Mouse (Mus musculus): ENCODE results near the gene Lyz1. TPM values are rescaled to one million over a fixed set of nuclear protein-coding genes. Genes with fewer than 3 reads are reported as not detected.
A peak's percentile ranks its signal among the peaks of the same experiment; 100 is the strongest.
"Not testable (repeated sequence)": the region's sequence is repeated elsewhere in the genome, so short reads cannot be mapped to it uniquely, and the experiment has no call there.

Lyz1 gene
- polyA plus RNA-seq, 1 experiment from 2014 or later, result 7.2 TPM

GRCm38 (mm10) chr10:117284578-117285520 lies 7.8 kb downstream of the Lyz1 start:
- H3K27me3 ChIP-seq (ENCODE audit: control insufficient read depth, insufficient read depth, low read length), result peaks cover 6% of the 10 kb centered on the region; the same call in 1 of the 2 replicates
- 57% methylated on average over 10 of the region's 10 CpGs for WGBS (ENCODE audit: insufficient replicate concordance)
- H3K36me3 ChIP-seq (ENCODE audit: control insufficient read depth, insufficient read depth, low read length), result no peaks in the 10 kb centered on the region
- H3K4me2 ChIP-seq, result no peak overlapping the region
- 0 out of 2 replicates have a peak overlapping the region, but pooled peaks have one; percentile 55 for H3K27ac ChIP-seq (ENCODE audit: low read depth, low read length)
- H3K4me1 ChIP-seq (ENCODE audit: control insufficient read depth, insufficient read depth, low read length), result peaks cover 14% of the 10 kb centered on the region
- H3K9me3 ChIP-seq (replicated peaks; ENCODE audit: control insufficient read depth, low read length), result no peaks in the 10 kb centered on the region
- H3K9ac ChIP-seq (ENCODE audit: low read depth, low read length), result no peak overlapping the region
- H3K4me3 ChIP-seq (ENCODE audit: low read depth, low read length), result no peak overlapping the region
- ATAC-seq (replicated peaks; ENCODE audit: insufficient number of reproducible peaks, low FRiP score, low TSS enrichment), result 0 out of 2 replicates have a peak, but pooled peaks have one; percentile 22

DNA sequence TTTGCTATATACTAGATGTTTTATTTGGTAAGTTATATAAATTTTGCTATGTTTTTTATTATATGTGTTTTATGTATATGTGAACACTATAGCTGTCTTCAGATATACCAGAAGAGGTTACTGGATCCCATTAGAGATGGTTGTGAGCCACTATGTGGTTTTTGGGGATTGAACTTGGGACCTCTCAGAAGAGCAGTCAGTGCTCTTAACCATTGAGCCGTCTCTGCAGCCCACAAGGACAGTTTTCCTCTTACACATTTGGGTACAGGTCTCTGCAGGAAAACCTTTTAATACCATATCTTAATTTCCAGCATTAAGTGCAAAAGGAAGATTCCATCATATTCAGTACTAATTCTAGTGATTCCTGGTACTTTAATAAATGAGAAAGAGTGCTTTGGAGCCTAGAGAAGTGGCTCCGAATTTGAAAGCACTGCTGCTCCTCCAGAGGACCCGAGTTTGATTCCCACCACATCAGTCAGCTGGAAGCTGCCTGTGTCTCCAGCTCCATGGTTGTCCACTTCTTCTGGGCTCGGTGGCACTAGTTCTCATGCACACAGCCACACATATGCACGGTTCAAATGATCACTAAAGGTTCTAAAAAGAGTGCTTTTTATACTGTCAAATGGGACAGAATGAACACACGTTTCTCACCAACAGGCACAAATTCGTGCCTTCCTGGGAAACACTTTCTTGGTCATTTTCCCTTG lies 8.6 kb downstream of the Lyz1 start:
- no peaks in the 10 kb centered on the region for H3K36me3 ChIP-seq (ENCODE audit: control insufficient read depth, insufficient read depth, low read length)
- no peak overlapping the region for H3K4me2 ChIP-seq
- no peaks in the 10 kb centered on the region for H3K9me3 ChIP-seq (replicated peaks; ENCODE audit: control insufficient read depth, low read length)
- WGBS (ENCODE audit: insufficient replicate concordance), result 73% methylated on average over 7 of the region's 7 CpGs
- H3K4me3 ChIP-seq (ENCODE audit: low read depth, low read length), result no peak overlapping the region
- no peak for ATAC-seq (replicated peaks; ENCODE audit: insufficient number of reproducible peaks, low FRiP score, low TSS enrichment)
- H3K9ac ChIP-seq (ENCODE audit: low read depth, low read length), result no peak overlapping the region
- 0 out of 2 replicates have a peak overlapping the region, but pooled peaks have one; percentile 55 for H3K27ac ChIP-seq (ENCODE audit: low read depth, low read length)
- peaks cover 6% of the 10 kb centered on the region; the same call in 1 of the 2 replicates for H3K27me3 ChIP-seq (ENCODE audit: control insufficient read depth, insufficient read depth, low read length)
- H3K4me1 ChIP-seq (ENCODE audit: control insufficient read depth, insufficient read depth, low read length), result peaks cover 14% of the 10 kb centered on the region

GRCm38 (mm10) chr10:117283196-117283595 lies 9.5 kb downstream of the Lyz1 start:
- 74% methylated on average over 4 of the region's 4 CpGs for WGBS (ENCODE audit: insufficient replicate concordance)

DNA sequence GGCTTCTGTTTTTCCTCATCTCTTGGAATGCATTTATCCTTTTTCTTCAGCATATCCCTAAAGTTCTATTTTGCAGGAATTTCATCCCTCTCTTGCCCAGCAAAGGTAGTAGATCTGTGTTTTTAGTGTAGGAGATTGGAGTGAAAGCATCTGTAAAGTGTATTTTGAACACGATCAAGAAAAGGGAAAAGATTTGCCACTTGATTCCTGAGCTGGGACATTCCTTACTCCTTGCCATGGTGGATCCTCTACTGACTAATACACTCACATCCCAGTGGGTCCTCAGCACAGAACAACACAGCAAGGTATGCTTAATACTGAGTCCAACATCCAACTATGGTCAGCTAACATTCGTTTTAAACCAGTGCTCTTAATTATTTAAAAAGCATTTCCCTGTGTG lies 10.1 kb downstream of the Lyz1 start:
- Histone ChIP-seq H3K4me2 (no peak overlapping the region), H3K36me3 (ENCODE audit: control insufficient read depth, insufficient read depth, low read length) (no peaks in the 10 kb centered on the region), H3K4me1 (ENCODE audit: control insufficient read depth, insufficient read depth, low read length) (peaks cover 10% of the 10 kb centered on the region), H3K27me3 (ENCODE audit: control insufficient read depth, insufficient read depth, low read length) (peaks cover 6% of the 10 kb centered on the region; the same call in 1 of the 2 replicates), H3K27ac (ENCODE audit: low read depth, low read length) (no peak overlapping the region), H3K9ac (ENCODE audit: low read depth, low read length) (no peak overlapping the region), H3K4me3 (ENCODE audit: low read depth, low read length) (no peak overlapping the region), H3K9me3 (replicated peaks; ENCODE audit: control insufficient read depth, low read length) (no peaks in the 10 kb centered on the region)
- WGBS (ENCODE audit: insufficient replicate concordance), result 82% methylated on average over 2 of the region's 2 CpGs
- no peak for ATAC-seq (replicated peaks; ENCODE audit: insufficient number of reproducible peaks, low FRiP score, low TSS enrichment)

More at GRCm38 (mm10) chr10:117283196-117283595, 9.5 kb downstream of the Lyz1 start:
- H3K4me2 ChIP-seq; H3K4me3 ChIP-seq (ENCODE audit: low read depth, low read length); H3K27ac ChIP-seq (ENCODE audit: low read depth, low read length); H3K9ac ChIP-seq (ENCODE audit: low read depth, low read length); H3K27me3 ChIP-seq (ENCODE audit: control insufficient read depth, insufficient read depth, low read length); H3K9me3 ChIP-seq (replicated peaks; ENCODE audit: control insufficient read depth, low read length); ATAC-seq (replicated peaks; ENCODE audit: insufficient number of reproducible peaks, low FRiP score, low TSS enrichment); H3K36me3 ChIP-seq (ENCODE audit: control insufficient read depth, insufficient read depth, low read length): not testable (repeated sequence)
- H3K4me1 ChIP-seq (ENCODE audit: control insufficient read depth, insufficient read depth, low read length), result peaks cover 10% of the 10 kb centered on the region

- WGBS (ENCODE audit: insufficient replicate concordance), result 34% methylated on average over 4 of the region's 4 CpGs
These were observed 10.6 kb downstream of the Lyz1 start, which contains the start of gene Lyz2 for GRCm38 (mm10) chr10:117282049-117282448. Lyz2 (minus strand) TSS chr10:117282321.

DNA sequence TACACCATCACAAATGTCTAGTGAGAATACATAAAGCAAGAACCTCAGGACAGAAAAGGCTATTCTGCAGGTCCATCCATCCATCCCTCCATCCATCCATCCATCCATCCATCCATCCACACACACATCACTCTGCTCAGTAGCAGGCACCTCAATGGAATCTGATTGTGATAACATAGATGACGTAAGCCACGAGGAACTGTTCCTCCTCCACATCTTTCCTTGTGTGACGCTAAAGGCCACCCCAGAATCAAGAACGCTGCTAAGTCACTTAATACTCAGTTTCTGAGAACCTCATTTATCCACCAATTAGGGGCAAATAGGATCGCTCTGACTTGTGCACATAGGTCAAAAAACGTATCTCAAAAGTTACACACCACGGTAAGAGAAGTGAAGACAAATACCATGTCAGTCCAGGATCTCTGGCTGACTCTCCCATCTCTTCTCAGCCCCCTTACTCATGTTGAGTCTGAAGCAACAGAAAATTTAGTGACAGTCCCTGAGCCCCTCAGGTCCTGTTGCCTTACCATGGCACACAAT lies 11.2 kb downstream of the Lyz1 start:
- Histone ChIP-seq H3K4me2 (peak overlapping the region; percentile 11; the same call in 1 of the 2 replicates), H3K4me1 (ENCODE audit: control insufficient read depth, insufficient read depth, low read length) (peaks cover 10% of the 10 kb centered on the region), H3K9me3 (replicated peaks; ENCODE audit: control insufficient read depth, low read length) (no peaks in the 10 kb centered on the region), H3K36me3 (ENCODE audit: control insufficient read depth, insufficient read depth, low read length) (no peaks in the 10 kb centered on the region), H3K27me3 (ENCODE audit: control insufficient read depth, insufficient read depth, low read length) (peaks cover 6% of the 10 kb centered on the region; the same call in 1 of the 2 replicates), H3K4me3 (ENCODE audit: low read depth, low read length) (no peak overlapping the region), H3K27ac (ENCODE audit: low read depth, low read length) (no peak overlapping the region), H3K9ac (ENCODE audit: low read depth, low read length) (no peak overlapping the region)
- no peak for ATAC-seq (replicated peaks; ENCODE audit: insufficient number of reproducible peaks, low FRiP score, low TSS enrichment)
- 72% methylated on average over 7 of the region's 7 CpGs for WGBS (ENCODE audit: insufficient replicate concordance)

More at GRCm38 (mm10) chr10:117282049-117282448, 10.6 kb downstream of the Lyz1 start, which contains the start of gene Lyz2:
- Histone ChIP-seq H3K27ac (ENCODE audit: low read depth, low read length) (no peak within 1 kb of the TSS), H3K4me2 (peak within 1 kb of the TSS; percentile 11; the same call in 1 of the 2 replicates), H3K27me3 (ENCODE audit: control insufficient read depth, insufficient read depth, low read length) (peaks cover 6% of the 10 kb centered on the region; the same call in 1 of the 2 replicates), H3K4me1 (ENCODE audit: control insufficient read depth, insufficient read depth, low read length) (peaks cover 10% of the 10 kb centered on the region), H3K36me3 (ENCODE audit: control insufficient read depth, insufficient read depth, low read length) (no peaks in the 10 kb centered on the region), H3K9me3 (replicated peaks; ENCODE audit: control insufficient read depth, low read length) (no peaks in the 10 kb centered on the region), H3K4me3 (ENCODE audit: low read depth, low read length) (no peak within 1 kb of the TSS), H3K9ac (ENCODE audit: low read depth, low read length) (no peak within 1 kb of the TSS)
- no peak for ATAC-seq (replicated peaks; ENCODE audit: insufficient number of reproducible peaks, low FRiP score, low TSS enrichment)

DNA sequence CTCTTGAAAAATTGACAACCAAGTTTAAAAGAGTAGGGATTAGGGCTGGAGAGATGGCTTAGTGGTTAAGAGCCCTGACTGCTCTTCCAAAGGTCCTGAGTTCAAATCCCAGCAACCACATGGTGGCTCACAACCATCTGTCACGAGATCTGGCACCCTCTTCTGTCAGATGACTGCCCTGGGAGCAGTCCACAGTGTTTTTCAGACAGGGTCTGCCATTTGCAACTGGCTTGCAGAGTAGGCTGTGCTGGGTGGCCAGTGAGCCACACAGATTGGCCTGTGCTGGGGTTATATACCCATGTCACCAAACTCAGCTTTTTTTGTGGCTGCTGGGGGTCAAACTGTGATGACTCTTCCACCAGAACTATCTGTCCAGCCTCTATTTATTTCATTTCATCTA lies 12.7 kb downstream of the Lyz1 start:
- no peak overlapping the region for H3K4me2 ChIP-seq
- WGBS (ENCODE audit: insufficient replicate concordance), result 57% methylated on average over 1 of the region's 1 CpGs
- no peak for ATAC-seq (replicated peaks; ENCODE audit: insufficient number of reproducible peaks, low FRiP score, low TSS enrichment)
- peaks cover 6% of the 10 kb centered on the region; the same call in 1 of the 2 replicates for H3K27me3 ChIP-seq (ENCODE audit: control insufficient read depth, insufficient read depth, low read length)
- no peaks in the 10 kb centered on the region for H3K9me3 ChIP-seq (replicated peaks; ENCODE audit: control insufficient read depth, low read length)
- no peak overlapping the region for H3K4me3 ChIP-seq (ENCODE audit: low read depth, low read length)
- H3K9ac ChIP-seq (ENCODE audit: low read depth, low read length), result no peak overlapping the region
- H3K27ac ChIP-seq (ENCODE audit: low read depth, low read length), result no peak overlapping the region
- peaks cover 6% of the 10 kb centered on the region; the same call in 1 of the 2 replicates for H3K4me1 ChIP-seq (ENCODE audit: control insufficient read depth, insufficient read depth, low read length)
- H3K36me3 ChIP-seq (ENCODE audit: control insufficient read depth, insufficient read depth, low read length), result no peaks in the 10 kb centered on the region

GRCm38 (mm10) chr10:117278510-117278909 lies 14.2 kb downstream of the Lyz1 start:
- not testable (repeated sequence) for H3K4me2 ChIP-seq; H3K4me1 ChIP-seq (ENCODE audit: control insufficient read depth, insufficient read depth, low read length); H3K4me3 ChIP-seq (ENCODE audit: low read depth, low read length); H3K9ac ChIP-seq (ENCODE audit: low read depth, low read length); H3K36me3 ChIP-seq (ENCODE audit: control insufficient read depth, insufficient read depth, low read length); H3K9me3 ChIP-seq (replicated peaks; ENCODE audit: control insufficient read depth, low read length); H3K27ac ChIP-seq (ENCODE audit: low read depth, low read length); H3K27me3 ChIP-seq (ENCODE audit: control insufficient read depth, insufficient read depth, low read length)
- ATAC-seq (replicated peaks; ENCODE audit: insufficient number of reproducible peaks, low FRiP score, low TSS enrichment), result peak; percentile 67; the same call in 1 of the 2 replicates
- WGBS (ENCODE audit: insufficient replicate concordance), result 21% methylated on average over 2 of the region's 2 CpGs

All from heart, embryonic 11.5 days (tissue).